Mouse (Mus musculus) v-Abl transformed pro-B cells (cell line): ENCODE results near the gene Dtx3.

Experiments used
- in situ Hi-C, 2 experiments: fragments of 400-800 bp; cut with MboI; formaldehyde crosslinking; loops; one replicate each; pipeline ENCODE4 v1.15.1; 2025; ENCODE audit not compliant: unreplicated experiment in 2 of 2

Gene Dtx3

GRCm38 (mm10) chr10:127188079-127188453 lies 7.5 kb downstream of the Dtx3 start:
- in situ Hi-C loops, result no loop called here

GRCm38 (mm10) chr10:127187371-127188078 lies 8.0 kb downstream of the Dtx3 start:
- in situ Hi-C loops, result no loop called here

GRCm38 (mm10) chr10:127186451-127186850 lies 9.1 kb downstream of the Dtx3 start:
- in situ Hi-C loops, result no loop called here

GRCm38 (mm10) chr10:127185506-127185905 lies 10.0 kb downstream of the Dtx3 start:
- in situ Hi-C loops, result no loop called here

GRCm38 (mm10) chr10:127185101-127185500 lies 10.4 kb downstream of the Dtx3 start:
- in situ Hi-C loops, result no loop called here

DNA sequence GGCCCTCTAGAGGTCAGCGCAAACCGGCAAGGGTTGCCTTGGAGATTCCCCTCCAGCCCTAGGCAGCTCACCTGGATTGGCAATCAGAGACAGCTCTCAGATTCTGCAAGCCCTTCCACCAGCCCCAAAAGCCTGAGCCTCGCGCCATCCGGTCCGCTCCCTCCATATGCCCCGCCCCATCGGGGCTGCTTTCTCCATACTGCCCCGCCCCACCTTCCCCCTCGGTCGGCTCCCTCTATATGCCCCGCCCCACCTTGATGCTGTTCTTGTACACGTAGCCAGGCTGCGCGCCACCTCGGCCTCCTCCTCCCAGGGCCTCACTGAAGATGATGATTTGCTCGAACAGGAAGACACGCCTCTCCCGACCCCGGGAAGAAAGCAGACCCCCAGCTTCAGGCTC lies 11.8 kb downstream of the Dtx3 start:
- in situ Hi-C loops, result no loop called here

- in situ Hi-C loops, result no loop called here
Measured at GRCm38 (mm10) chr10:127182624-127183023, 12.9 kb downstream of the Dtx3 start.

DNA sequence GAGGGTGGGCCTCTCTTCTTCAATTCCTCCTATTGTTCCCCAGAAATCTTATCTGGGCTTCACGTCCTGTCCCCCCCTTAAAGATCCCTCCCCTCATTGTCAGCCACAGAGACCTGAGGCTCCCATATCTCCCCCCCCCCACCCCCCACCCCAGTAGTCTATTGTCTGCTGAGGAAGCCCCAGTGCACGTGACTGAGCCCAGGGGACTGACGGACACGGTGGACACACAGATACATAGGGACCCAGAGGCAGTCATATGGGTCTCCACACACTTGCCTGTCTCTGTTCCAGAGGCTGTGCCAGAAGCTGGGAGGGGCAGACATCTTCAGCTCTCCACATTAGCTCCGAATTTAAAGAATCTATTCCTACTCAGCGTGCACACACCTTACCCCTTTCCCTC lies 14.0 kb downstream of the Dtx3 start:
- in situ Hi-C loops, result no loop called here

DNA sequence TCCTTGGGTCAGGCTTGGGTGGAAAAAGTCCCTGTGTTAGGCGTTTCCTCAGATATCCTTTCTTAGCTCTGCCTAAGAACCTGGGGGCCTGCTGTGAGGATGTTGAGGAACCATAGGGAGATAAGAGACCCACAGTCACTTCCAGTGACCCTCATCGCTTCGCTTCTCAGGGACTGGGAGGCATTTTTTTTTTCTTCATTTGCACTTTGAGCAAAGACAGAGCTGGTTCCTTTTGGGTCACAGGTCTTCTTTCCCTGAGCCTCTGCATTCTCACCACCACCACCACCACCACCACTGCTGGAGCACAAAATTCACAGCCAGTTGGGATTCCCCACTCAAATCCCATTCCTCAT lies 14.9 kb downstream of the Dtx3 start:
- in situ Hi-C loops, result no loop called here

GRCm38 (mm10) chr10:127179871-127180694 lies 15.4 kb downstream of the Dtx3 start, which contains the start of gene Slc26a10:
Gene Slc26a10 (minus strand): TSS chr10:127180645.
- in situ Hi-C loops, result loop anchor here (5.0 kb wide), 4 partner anchors 42 to 157 kb away; no protein-coding TSS in a partner anchor

- in situ Hi-C loops, result loop anchor here (5.0 kb wide), 4 partner anchors 44 to 159 kb away; no protein-coding TSS in a partner anchor
Measured at GRCm38 (mm10) chr10:127178286-127179027, 17.1 kb downstream of the Dtx3 start.

DNA sequence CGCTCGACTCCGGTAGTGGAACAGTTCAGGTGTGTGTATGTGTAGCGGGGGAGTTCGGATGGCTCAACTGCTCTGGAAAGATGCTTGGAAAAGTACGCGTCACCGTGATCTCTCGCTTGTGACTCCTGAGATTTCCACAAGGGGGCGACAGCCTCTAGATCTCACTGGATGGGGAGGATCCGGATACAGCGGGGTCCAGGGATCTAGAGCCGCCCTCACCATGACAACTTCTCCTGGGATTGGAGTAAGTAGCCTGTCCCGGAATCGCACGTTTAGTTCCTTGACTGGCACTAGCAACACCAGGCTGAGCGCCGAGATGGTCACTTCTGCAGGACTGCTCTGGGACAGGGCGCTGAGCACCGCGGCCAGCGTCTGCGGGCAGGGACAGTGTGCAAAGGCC lies 17.8 kb downstream of the Dtx3 start:
- in situ Hi-C loops, result loop anchor here (5.0 kb wide), 4 partner anchors 45 to 160 kb away; no protein-coding TSS in a partner anchor

DNA sequence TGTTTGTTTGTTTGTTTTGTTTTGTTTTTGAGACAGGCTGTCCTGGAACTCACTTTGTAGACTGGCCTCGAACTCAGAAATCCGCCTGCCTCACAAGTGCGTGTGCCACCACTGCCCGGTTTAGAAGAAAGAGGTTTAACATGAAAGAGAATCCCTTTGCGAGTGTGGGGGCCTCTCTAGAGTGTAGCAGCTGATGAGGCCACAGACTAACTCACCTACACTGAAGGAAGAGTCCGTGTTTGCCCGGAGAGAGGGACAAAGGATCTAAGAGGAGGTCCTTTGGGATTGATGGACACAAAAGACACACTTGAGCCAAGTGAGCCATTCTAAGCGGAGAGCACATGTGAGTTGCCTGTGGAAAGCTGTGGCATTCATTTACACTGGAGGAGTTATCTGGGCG lies 18.3 kb downstream of the Dtx3 start:
- in situ Hi-C loops, result loop anchor here (5.0 kb wide), 4 partner anchors 45 to 160 kb away; no protein-coding TSS in a partner anchor

GRCm38 (mm10) chr10:127176756-127177155 lies 18.8 kb downstream of the Dtx3 start:
- in situ Hi-C loops, result loop anchor here (5.0 kb wide), 4 partner anchors 46 to 161 kb away; no protein-coding TSS in a partner anchor

DNA sequence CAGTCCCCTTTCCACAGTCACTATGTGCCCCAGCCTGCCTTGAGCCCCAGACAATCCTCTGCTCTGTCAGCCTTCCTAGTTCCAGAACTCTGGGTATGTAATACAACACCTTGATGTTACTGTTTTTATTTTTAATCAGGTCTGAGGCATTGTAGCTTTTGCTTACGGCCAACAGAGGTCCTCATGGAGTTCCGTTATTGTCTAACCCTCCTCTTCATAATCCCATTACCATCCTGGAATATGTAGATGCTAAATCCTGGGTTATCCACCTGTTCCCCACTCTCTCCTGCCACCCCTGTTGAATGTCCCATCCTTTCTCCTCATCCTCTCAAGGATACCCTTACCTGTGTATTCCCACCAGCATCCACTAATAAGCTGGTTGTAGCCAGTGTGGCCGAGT lies 19.3 kb downstream of the Dtx3 start:
- in situ Hi-C loops, result loop anchor here (5.0 kb wide), 4 partner anchors 46 to 161 kb away; no protein-coding TSS in a partner anchor

- in situ Hi-C loops, result loop anchor here in 1 of 2 experiments (5.0 kb wide), 1 partner anchor 47 kb away; no protein-coding TSS in a partner anchor
Measured at GRCm38 (mm10) chr10:127174170-127174569, 21.4 kb downstream of the Dtx3 start.

DNA sequence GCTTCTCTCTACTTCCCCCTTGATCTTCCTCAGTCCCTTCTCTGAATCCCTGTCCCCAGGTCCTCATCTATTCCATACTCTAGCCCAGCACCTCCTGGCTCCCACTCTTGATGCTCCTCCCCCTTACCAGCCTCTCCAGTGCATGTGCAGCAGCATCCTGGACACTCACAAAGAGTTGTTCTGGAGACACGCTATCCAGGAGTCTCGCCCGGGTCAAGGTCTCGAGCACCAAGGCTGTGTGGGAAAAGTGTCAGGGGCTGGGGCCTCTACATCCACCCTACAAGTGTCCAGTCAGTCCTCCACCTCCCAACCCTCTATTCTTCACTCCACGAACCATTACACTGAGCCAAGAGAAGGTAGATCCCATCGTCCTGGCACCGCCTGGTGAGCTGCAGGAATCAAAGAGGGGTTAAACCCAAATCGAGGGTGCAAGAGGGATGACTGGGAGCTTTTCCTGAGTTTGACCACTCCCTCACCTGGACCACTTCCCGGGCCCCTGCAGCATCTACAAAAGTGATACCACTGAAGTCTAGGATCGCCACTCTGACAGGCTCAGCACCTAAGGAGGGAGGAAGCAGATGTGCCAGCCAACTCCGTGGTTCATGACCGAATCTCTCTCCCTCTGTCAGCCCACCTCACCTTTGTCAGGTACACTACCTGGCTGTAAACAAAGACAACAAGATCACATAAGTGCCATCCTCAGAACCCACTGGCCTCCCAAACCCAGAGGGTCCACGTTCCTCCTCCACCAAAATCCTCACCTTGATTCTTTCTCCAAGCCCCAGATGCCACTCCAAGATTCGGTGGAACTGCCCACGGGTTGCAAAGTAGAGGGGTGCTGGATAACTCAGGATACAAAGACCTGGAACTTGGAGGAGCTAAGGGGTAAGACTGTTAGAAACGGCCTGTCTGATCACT lies 22.1 kb downstream of the Dtx3 start:
- in situ Hi-C loops, result loop anchor here in 1 of 2 experiments (5.0 kb wide), 1 partner anchor 46 kb away; no protein-coding TSS in a partner anchor

DNA sequence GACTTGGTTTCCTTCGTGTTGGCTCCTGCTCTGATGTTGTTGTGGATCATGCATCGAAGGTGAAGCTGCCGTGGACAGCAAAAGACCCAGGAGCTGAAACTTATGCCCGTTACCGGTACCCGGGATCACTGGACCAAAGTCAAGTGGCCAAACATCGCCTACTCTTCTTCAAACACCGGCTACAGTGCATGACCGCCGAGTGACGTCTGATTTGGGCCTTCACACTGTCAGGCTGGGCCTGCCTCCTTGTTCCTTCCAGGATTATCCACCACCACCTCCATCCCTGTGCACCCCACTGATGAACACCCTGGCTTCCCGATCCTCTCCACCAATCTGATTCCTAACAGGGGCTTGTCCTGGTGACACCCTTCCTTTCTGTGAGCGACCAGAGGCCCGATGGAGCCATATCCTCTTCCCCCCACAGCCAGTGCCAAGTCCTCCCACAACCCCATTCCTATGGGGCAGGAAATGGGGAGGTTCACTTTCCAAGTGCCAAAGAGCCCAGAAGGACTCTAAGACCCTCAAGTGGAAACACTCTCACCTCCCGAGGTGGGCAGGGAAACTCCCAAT lies 23.8 kb downstream of the Dtx3 start:
- in situ Hi-C loops, result loop anchor here in 1 of 2 experiments (5.0 kb wide), 1 partner anchor 44 kb away; no protein-coding TSS in a partner anchor

- in situ Hi-C loops, result loop anchor here in 1 of 2 experiments (5.0 kb wide), 1 partner anchor 44 kb away; no protein-coding TSS in a partner anchor
Measured at GRCm38 (mm10) chr10:127170837-127171272, 24.7 kb downstream of the Dtx3 start.
